Mouse (Mus musculus) ES-E14 (cell line): Measurements from ENCODE around the gene Med13.

Experiments used
- CHD2 ChIP-seq: IDR thresholded peaks from 2 replicates; pipeline ENCODE4 v1.6.1; 2014; ENCODE audit warnings: mild to moderate bottlenecking, low read depth, low read length, inconsistent platforms
- HCFC1 ChIP-seq: IDR thresholded peaks from 2 replicates; pipeline ENCODE4 v1.6.1; 2012; ENCODE audit warnings: low read length, inconsistent platforms, borderline replicate concordance; ENCODE audit not compliant: insufficient read depth
- ZC3H11A ChIP-seq: IDR thresholded peaks from 2 replicates; pipeline ENCODE4 v1.6.1; 2012; ENCODE audit warnings: low read depth, mild to moderate bottlenecking, inconsistent platforms, low read length, borderline replicate concordance
- ZNF384 ChIP-seq: IDR thresholded peaks from 2 replicates; pipeline ENCODE4 v1.6.1; 2012; ENCODE audit warnings: low read depth, low read length, inconsistent platforms

DNA sequence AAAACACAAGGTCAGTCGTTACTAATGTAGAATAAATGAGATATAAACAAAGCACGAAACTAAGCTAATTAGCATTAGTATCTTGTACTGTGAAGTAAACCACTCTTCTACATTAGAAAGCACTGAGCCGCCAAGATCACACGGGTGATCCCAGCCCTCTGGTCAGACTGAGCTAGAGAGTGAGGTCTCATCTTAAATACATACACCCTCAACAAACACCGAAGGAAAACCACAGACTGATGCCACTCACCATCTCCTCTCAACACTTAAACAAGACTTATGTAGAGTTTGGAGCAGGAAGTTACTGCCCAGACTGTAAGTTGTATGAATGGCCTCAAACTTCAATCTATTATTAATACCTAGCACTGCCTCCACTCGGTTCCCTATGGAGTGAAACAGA lies 47.1 kb downstream of the Med13 start:
- no peak for TF ChIP-seq ZNF384
- TF ChIP-seq CHD2, result no peak
- no peak for TF ChIP-seq ZC3H11A
- TF ChIP-seq HCFC1, result no peak
